Comparison of ENCODE assay signal across 8 mouse cellular contexts in the genomic region with DNA sequence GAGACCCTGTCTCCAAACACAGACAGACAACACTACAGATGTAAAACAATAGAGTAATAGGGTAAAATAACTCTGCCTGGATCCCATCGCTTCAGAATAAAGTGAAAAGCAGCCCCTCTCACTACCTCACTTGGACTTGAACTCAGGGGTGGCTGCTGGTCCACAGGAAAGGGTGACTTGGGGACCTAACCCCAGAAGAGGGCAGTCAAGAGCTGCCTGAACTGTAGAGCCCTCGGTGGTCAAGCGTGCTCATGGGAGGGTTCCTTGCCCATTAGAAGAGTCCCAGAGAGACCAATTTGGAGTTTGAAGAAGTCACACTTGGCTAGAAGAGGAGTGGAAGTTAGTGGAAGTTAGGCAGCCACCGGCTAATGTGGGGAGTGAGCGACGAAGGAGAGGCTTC. TPM values are rescaled to one million over a fixed set of nuclear protein-coding genes. Genes with fewer than 3 reads are reported as not detected.
DNase-seq lines count a peak whose midpoint lies in the region; ATAC-seq and TF ChIP-seq lines count a peak whose summit lies in the region.
"Had no signal": no experiment of that assay in that cellular context is flagged by ENCODE, and none has a peak within 500 bp of the region (broad histone marks: within the 10 kb centered on the region; RNA-seq: fewer than 3 reads in every experiment).

No protein-coding gene starts in this region.

- no peak overlapping the region for H3K4me3 ChIP-seq in intestine, postnatal 0 days (ENCODE audit: low read depth, low read length)
- no peak overlapping the region for H3K4me3 ChIP-seq in intestine, embryonic 15.5 days (replicated peaks)
- H3K4me3 ChIP-seq: midbrain, embryonic 12.5 days had no signal

- no peaks in the 10 kb centered on the region for H3K36me3 ChIP-seq in intestine, postnatal 0 days (ENCODE audit: control insufficient read depth, insufficient read depth)
- no peaks in the 10 kb centered on the region for H3K36me3 ChIP-seq in intestine, embryonic 15.5 days
- H3K36me3 ChIP-seq: midbrain, embryonic 12.5 days had no signal

- H3K9ac ChIP-seq in intestine, postnatal 0 days (ENCODE audit: low read depth, low read length) = no peak overlapping the region
- H3K9ac ChIP-seq in intestine, embryonic 15.5 days = no peak overlapping the region
- H3K9ac ChIP-seq: midbrain, embryonic 12.5 days had no signal

- 71% methylated on average over 6 of the region's 6 CpGs for WGBS in intestine, postnatal 0 days
- 70% methylated on average over 6 of the region's 6 CpGs for WGBS in intestine, embryonic 15.5 days

- no peaks in the 10 kb centered on the region for H3K27me3 ChIP-seq in intestine, postnatal 0 days (replicated peaks; ENCODE audit: control insufficient read depth, insufficient read depth, low read length)
- no peaks in the 10 kb centered on the region for H3K27me3 ChIP-seq in intestine, embryonic 15.5 days (replicated peaks)
- H3K27me3 ChIP-seq: midbrain, embryonic 12.5 days had no signal

- H3K4me1 ChIP-seq in intestine, postnatal 0 days (replicated peaks; ENCODE audit: control insufficient read depth, insufficient read depth, low read length) = no peaks in the 10 kb centered on the region; the same call in 1 of the 2 replicates
- H3K4me1 ChIP-seq in intestine, embryonic 15.5 days (replicated peaks) = no peaks in the 10 kb centered on the region
- H3K4me1 ChIP-seq: midbrain, embryonic 12.5 days had no signal

- peak; percentile 16 for DNase-seq in thymus, postnatal 14 days
- no peak for DNase-seq in thymus, adult 18-20 months
- peak; percentile 16 for DNase-seq in embryo, embryonic 11.5 days (ENCODE audit: low read depth, low spot score)
- DNase-seq in cerebellum, adult 11-12 months = no peak

- no peaks in the 10 kb centered on the region for H3K9me3 ChIP-seq in intestine, postnatal 0 days (ENCODE audit: control insufficient read depth)
- no peaks in the 10 kb centered on the region for H3K9me3 ChIP-seq in intestine, embryonic 15.5 days
- H3K9me3 ChIP-seq: midbrain, embryonic 12.5 days had no signal

- no peak overlapping the region for H3K4me2 ChIP-seq in intestine, postnatal 0 days (replicated peaks; ENCODE audit: low read depth)
- H3K4me2 ChIP-seq in intestine, embryonic 15.5 days (replicated peaks) = no peak overlapping the region
- H3K4me2 ChIP-seq: midbrain, embryonic 12.5 days had no signal

- peak; percentile 62 for TF ChIP-seq CTCF in intestine, postnatal 0 days (IDR thresholded peaks at IDR 0.05; ENCODE audit: low read depth)

- no peak overlapping the region for H3K27ac ChIP-seq in intestine, postnatal 0 days (ENCODE audit: low read depth, low read length)
- no peak overlapping the region for H3K27ac ChIP-seq in intestine, embryonic 15.5 days
- H3K27ac ChIP-seq: midbrain, embryonic 12.5 days had no signal

- no peak for ATAC-seq in intestine, postnatal 0 days
- no peak for ATAC-seq in intestine, embryonic 15.5 days
- ATAC-seq in inflammation-experienced regulatory T-cells, adult 6 months = no peak

RNA-seq across cellular contexts. Expression of gene Gm49496, which starts 15.6 kb away (rescaled TPM):
- polyA plus RNA-seq in intestine, postnatal 0 days (2015; fragmentation: Nextera tagmentation; extraction: Ambion mirVana) = not detected in 2 replicates
- polyA plus RNA-seq in intestine, embryonic 15.5 days (2015; fragmentation: Nextera tagmentation; extraction: Ambion mirVana) = not detected in 2 replicates
- not detected for polyA plus RNA-seq in inflammation-experienced regulatory T-cells, adult 6 months (2017; shearing (Covaris generic))
- polyA plus RNA-seq: midbrain, embryonic 12.5 days had no signal

RNA-seq across cellular contexts. Expression of gene Gpbp1, which starts 44.2 kb away (rescaled TPM):
- 33.2 and 36.3 TPM in 2 replicates for polyA plus RNA-seq in intestine, postnatal 0 days (2015; fragmentation: Nextera tagmentation; extraction: Ambion mirVana)
- polyA plus RNA-seq in intestine, embryonic 15.5 days (2015; fragmentation: Nextera tagmentation; extraction: Ambion mirVana) = 67.8 and 80.3 TPM in 2 replicates
- polyA plus RNA-seq in inflammation-experienced regulatory T-cells, adult 6 months (2017; shearing (Covaris generic)) = 100 to 1,000 TPM; 156 to 170 (median 170) TPM

RNA-seq across cellular contexts. Expression of gene Gm10198, which starts 58.5 kb away (rescaled TPM):
- not detected in 2 replicates for polyA plus RNA-seq in intestine, postnatal 0 days (2015; fragmentation: Nextera tagmentation; extraction: Ambion mirVana)
- not detected in 2 replicates for polyA plus RNA-seq in intestine, embryonic 15.5 days (2015; fragmentation: Nextera tagmentation; extraction: Ambion mirVana)
- polyA plus RNA-seq in inflammation-experienced regulatory T-cells, adult 6 months (2017; shearing (Covaris generic)) = not detected
- polyA plus RNA-seq: midbrain, embryonic 12.5 days had no signal

Comparison
In these comparisons a context has a peak if more than half of its experiments do, and no peak if none do; other contexts are left out.
1. DNase-seq: peak in thymus, postnatal 14 days (single experiment) and embryo, embryonic 11.5 days (single experiment); none in thymus, adult 18-20 months (0 of 2) and cerebellum, adult 11-12 months (single experiment).